Mouse (Mus musculus) olfactory bulb, adult 2 months (tissue): Measurements from ENCODE around the gene Amotl2.

ENCODE experiments used
- CTCF ChIP-seq: fragments of 200-500 bp; IDR thresholded peaks from 2 replicates; pipeline ENCODE4 v1.5.1; 2012; ENCODE audit warnings: low read depth, mild to moderate bottlenecking, low read length, moderate library complexity; ENCODE audit not compliant: insufficient read depth
- POLR2A ChIP-seq: fragments of 200-500 bp; IDR thresholded peaks from 2 replicates; pipeline ENCODE4 v1.6.1; 2012; ENCODE audit warnings: mild to moderate bottlenecking, low read depth, low read length, moderate library complexity; ENCODE audit not compliant: insufficient read depth

GRCm38 (mm10) chr9:102769257-102769656, 52.8 kb downstream of the Amotl2 start:
- TF ChIP-seq CTCF (no peak), POLR2A (no peak)
